Mouse (Mus musculus) ES-Bruce4 (cell line): ENCODE data around the gene Evi2b. TPM values are rescaled to one million over a fixed set of nuclear protein-coding genes. Genes with fewer than 3 reads are reported as not detected.

ENCODE experiments used
- H3K27ac ChIP-seq: 2 replicates; pipeline ENCODE4 v1.5.1; 2012; ENCODE audit warnings: low read length, inconsistent platforms; ENCODE audit not compliant: insufficient read depth
- H3K27me3 ChIP-seq: 2 replicates; pipeline ENCODE4 v1.6.1; 2012; ENCODE audit warnings: mild to moderate bottlenecking, low read length, inconsistent platforms; ENCODE audit not compliant: control insufficient read depth, poor library complexity, insufficient read depth, severe bottlenecking
- H3K36me3 ChIP-seq: 2 replicates; pipeline ENCODE4 v1.6.1; 2012; ENCODE audit warnings: inconsistent platforms, mild to moderate bottlenecking, low read length, moderate library complexity; ENCODE audit not compliant: control insufficient read depth, poor library complexity, insufficient read depth, severe bottlenecking
- H3K4me1 ChIP-seq: one replicate; pipeline ENCODE4 v1.8.1; 2011; ENCODE audit warnings: low read length; ENCODE audit not compliant: control insufficient read depth, insufficient read depth
- H3K4me3 ChIP-seq: 2 replicates; pipeline ENCODE4 v1.5.1; 2011; ENCODE audit warnings: low read depth, mild to moderate bottlenecking, low read length
- H3K9ac ChIP-seq: 2 replicates; pipeline ENCODE4 v1.6.1; 2012; ENCODE audit warnings: low read depth, mild to moderate bottlenecking, inconsistent platforms; ENCODE audit not compliant: poor library complexity, severe bottlenecking
- H3K9me3 ChIP-seq: replicated peaks from 2 replicates; pipeline ENCODE4 v1.6.1; 2012; ENCODE audit warnings: mild to moderate bottlenecking, low read length, inconsistent platforms; ENCODE audit not compliant: control insufficient read depth, poor library complexity, insufficient read depth, severe bottlenecking
- CTCF ChIP-seq: IDR thresholded peaks from one replicate; pipeline ENCODE4 v1.8.1; 2011; ENCODE audit warnings: low read depth, low read length
- EP300 ChIP-seq: IDR thresholded peaks from 2 replicates; pipeline ENCODE4 v1.6.1; 2011; ENCODE audit warnings: low read depth, low read length; ENCODE audit not compliant: insufficient read depth
- POLR2A ChIP-seq: IDR thresholded peaks from one replicate; pipeline ENCODE4 v1.8.1; 2011; ENCODE audit warnings: low read length; ENCODE audit not compliant: insufficient read depth
- polyA plus RNA-seq: library from polyadenylated mRNA; stranded (reverse); fragments of >200 nt; gene quantifications from 2 replicates; pipeline ENCODE4 v1.2.4, GENCODE M21; 2011; ENCODE audit warnings: low read depth; ENCODE audit not compliant: missing spikeins, insufficient read depth, insufficient read length

The Evi2b gene
- polyA plus RNA-seq, 1 experiment: not detected

GRCm38 (mm10) chr11:79468097-79468496 is 55.5 kb downstream of the Evi2b start:
- H3K36me3 ChIP-seq: peaks cover 2% of the 10 kb centered on the region; the same call in 1 of the 2 replicates
- H3K4me1 ChIP-seq: no peaks in the 10 kb centered on the region
- no peaks in the 10 kb centered on the region for H3K27me3 ChIP-seq
- no peak overlapping the region for H3K9ac ChIP-seq
- no peak overlapping the region for H3K4me3 ChIP-seq
- H3K27ac ChIP-seq: no peak overlapping the region
- TF ChIP-seq POLR2A (no peak), EP300 (no peak), CTCF (no peak)
- H3K9me3 ChIP-seq: no peaks in the 10 kb centered on the region; the same call in 1 of the 2 replicates

Other genes starting within 250 kb of the Evi2b start
- gene Gm9964, start 226.9 kb downstream of the Evi2b start, polyA plus RNA-seq: not detected in 2 replicates
- gene Nf1, start 184.1 kb downstream of the Evi2b start, polyA plus RNA-seq: 36.1 and 39.6 TPM in 2 replicates
- not detected in 2 replicates for gene Omg, start 19.7 kb downstream of the Evi2b start, polyA plus RNA-seq
- gene Evi2, start 6.8 kb upstream of the Evi2b start, polyA plus RNA-seq: not detected in 2 replicates
- not detected in 2 replicates for gene Evi2a, start 6.8 kb upstream of the Evi2b start, polyA plus RNA-seq
- gene Rab11fip4, start 67.5 kb upstream of the Evi2b start, polyA plus RNA-seq: 27.3 and 28.9 TPM in 2 replicates